Comparison of ENCODE assay signal across 1 mouse cellular context in genomic region chr9:121856649-121857416, GRCm38 (mm10).
TF ChIP-seq lines count a peak whose summit lies in the region.

No protein-coding gene starts in this region.

TF ChIP-seq in CH12.LX, 34 proteins besides CTCF, POLR2A, EP300 and RAD21:
- TF ChIP-seq MAFK (IDR thresholded peaks at IDR 0.05; ENCODE audit: insufficient replicate concordance, low read length), result no peak
- TF ChIP-seq JUND (conservative IDR thresholded peaks at IDR 0.05; ENCODE audit: low read depth, low read length), result no peak
- no peak for TF ChIP-seq MYC (IDR thresholded peaks at IDR 0.05; ENCODE audit: low read depth, low read length)
- TF ChIP-seq SMC3 (IDR thresholded peaks at IDR 0.05; ENCODE audit: low read depth, low read length), result no peak
- no peak for TF ChIP-seq MEF2A (IDR thresholded peaks at IDR 0.05; ENCODE audit: borderline replicate concordance, low read depth, low read length)
- no peak for TF ChIP-seq JUN (IDR thresholded peaks at IDR 0.05; ENCODE audit: insufficient read depth, low read depth, low read length)
- TF ChIP-seq MAX (IDR thresholded peaks at IDR 0.05; ENCODE audit: low read length), result no peak
- no peak for TF ChIP-seq ZC3H11A (IDR thresholded peaks at IDR 0.05; ENCODE audit: low read depth, low read length)
- TF ChIP-seq RCOR1 (conservative IDR thresholded peaks at IDR 0.05; ENCODE audit: low read depth, low read length), result no peak
- TF ChIP-seq GABPA (IDR thresholded peaks at IDR 0.05; ENCODE audit: insufficient replicate concordance, low read depth, low read length), result no peak
- no peak; the same call in 1 of the 2 replicates for TF ChIP-seq UBTF (IDR thresholded peaks at IDR 0.05; ENCODE audit: low read depth, low read length)
